Mouse (Mus musculus) small intestine, adult 2 months (tissue): ENCODE measurements around the gene Tada2a.
A peak's percentile ranks its signal among the peaks of the same experiment; 100 is the strongest.

Experiments used
- CTCF ChIP-seq: fragments of 200-500 bp; IDR thresholded peaks from 2 replicates; pipeline ENCODE4 v1.5.1; 2012; ENCODE audit warnings: low read depth, mild to moderate bottlenecking, control low read depth, inconsistent platforms, low read length, moderate library complexity, mixed read lengths; ENCODE audit not compliant: insufficient replicate concordance, insufficient read length; ENCODE audit errors: extremely low read depth
- POLR2A ChIP-seq: fragments of 200-500 bp; IDR thresholded peaks from 2 replicates; pipeline ENCODE4 v1.6.1; 2012; ENCODE audit warnings: low read depth, mild to moderate bottlenecking, control low read depth, inconsistent platforms, low read length, moderate library complexity

- TF ChIP-seq POLR2A, result no peak
- TF ChIP-seq CTCF, result peak; percentile 85; the same call in 1 of the 2 replicates
These were observed 97.4 kb downstream of the Tada2a start for GRCm38 (mm10) chr11:84031971-84032370.
